Mouse (Mus musculus) forebrain, postnatal 0 days (tissue): Measurements from ENCODE around the gene Ceacam10. TPM values are rescaled to one million over a fixed set of nuclear protein-coding genes. Genes with fewer than 3 reads are reported as not detected.
"Not testable (repeated sequence)": the region's sequence is repeated elsewhere in the genome, so short reads cannot be mapped to it uniquely, and the experiment has no call there.

Experiments
- ATAC-seq: fragments of 200-750 bp; cut with Nextera tagmentation; 2 replicates; pipeline ENCODE4 v1.8.0; 2017; ENCODE audit warnings: mild to moderate bottlenecking, moderate library complexity
- DNase-seq: peaks from one replicate; pipeline ENCODE4 v3.0.0-alpha.2; 2015
- H3K27ac ChIP-seq: fragments of 300-500 bp; sonication (generic); 2 replicates; pipeline ENCODE4 v1.5.1; 2014; ENCODE audit warnings: low read depth, mild to moderate bottlenecking, antibody characterized with exemption, low read length, moderate library complexity, mixed read lengths
- H3K27me3 ChIP-seq: fragments of 300-500 bp; sonication (generic); 2 replicates; pipeline ENCODE4 v1.6.1; 2014; ENCODE audit warnings: mild to moderate bottlenecking, low read length, mixed read lengths; ENCODE audit not compliant: insufficient read depth
- H3K36me3 ChIP-seq: fragments of 300-500 bp; sonication (generic); 2 replicates; pipeline ENCODE4 v1.6.1; 2014; ENCODE audit warnings: mild to moderate bottlenecking, moderate library complexity; ENCODE audit not compliant: insufficient read depth
- H3K4me1 ChIP-seq: fragments of 300-500 bp; sonication (generic); 2 replicates; pipeline ENCODE4 v1.6.1; 2014; ENCODE audit warnings: antibody characterized with exemption; ENCODE audit not compliant: insufficient read depth
- H3K4me2 ChIP-seq: fragments of 300-500 bp; sonication (generic); 2 replicates; pipeline ENCODE4 v1.6.1; 2014; ENCODE audit warnings: low read depth, mild to moderate bottlenecking, moderate library complexity
- H3K4me3 ChIP-seq: fragments of 300-500 bp; sonication (generic); 2 replicates; pipeline ENCODE4 v1.5.1; 2014; ENCODE audit warnings: low read depth, low read length, mixed read lengths
- H3K9ac ChIP-seq: fragments of 300-500 bp; sonication (generic); 2 replicates; pipeline ENCODE4 v1.6.1; 2014; ENCODE audit warnings: mild to moderate bottlenecking
- H3K9me3 ChIP-seq: fragments of 300-500 bp; sonication (generic); 2 replicates; pipeline ENCODE4 v1.6.1; 2016; ENCODE audit warnings: low read length
- CTCF ChIP-seq: sonication (generic); IDR thresholded peaks from 2 replicates; pipeline ENCODE4 v1.5.1; 2016; ENCODE audit warnings: antibody characterized with exemption, control low read depth, low read depth
- WGBS: fragments of 180-500 bp; shearing (Covaris S2); extraction: QIAGEN DNeasy Blood & Tissue Kit; methylation state at CpG from one replicate; pipeline ENCODE4 v1.1.7; 2014; 5-methylcytosine and 5-hydroxymethylcytosine counted together
- polyA plus RNA-seq: library from polyadenylated mRNA; unstranded; fragments of >200 nt; fragmentation: Nextera tagmentation; extraction: Ambion mirVana; gene quantifications from 2 replicates; pipeline ENCODE4 v1.2.1, GENCODE M21; 2015
- total RNA-seq: library from RNA; depleted of rRNA; stranded (reverse); fragments of >200 nt; gene quantifications from 2 replicates; pipeline ENCODE4 v1.2.3, GENCODE M21; 2014; rRNA removed

The Ceacam10 gene
- 0.57 TPM in 1 of 2 replicates, not detected in the other for total RNA-seq
- 0.14 TPM in 1 of 2 replicates, not detected in the other for polyA plus RNA-seq

DNA sequence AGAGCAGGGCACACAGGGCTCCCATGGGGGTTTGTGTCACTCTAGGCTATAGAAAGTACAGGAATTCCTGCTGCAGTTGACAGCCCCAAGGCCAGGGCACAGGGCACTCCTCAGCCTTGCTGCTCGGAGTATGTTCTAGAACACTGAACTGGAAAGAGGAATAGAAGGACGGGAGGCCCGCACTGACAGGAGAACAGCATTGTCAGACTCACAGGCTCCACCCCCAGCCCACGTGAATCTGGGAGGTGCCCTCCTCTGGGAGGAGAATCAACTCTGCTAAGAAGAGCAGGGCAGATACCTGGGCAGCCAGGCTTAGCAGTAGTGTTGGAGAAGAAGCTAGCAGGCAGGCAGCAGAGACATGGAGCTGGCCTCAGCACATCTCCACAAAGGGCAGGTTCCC lies at the start of gene Ceacam10:
Gene Ceacam10 (plus strand): TSS at position 289 of the 400 bp plus-strand sequence.
- not testable (repeated sequence) for H3K27me3 ChIP-seq, H3K27ac ChIP-seq, H3K9me3 ChIP-seq, H3K4me1 ChIP-seq, H3K9ac ChIP-seq, H3K4me3 ChIP-seq, H3K36me3 ChIP-seq, ATAC-seq, H3K4me2 ChIP-seq, DNase-seq
- 47% methylated on average over 4 of the region's 4 CpGs for WGBS

DNA sequence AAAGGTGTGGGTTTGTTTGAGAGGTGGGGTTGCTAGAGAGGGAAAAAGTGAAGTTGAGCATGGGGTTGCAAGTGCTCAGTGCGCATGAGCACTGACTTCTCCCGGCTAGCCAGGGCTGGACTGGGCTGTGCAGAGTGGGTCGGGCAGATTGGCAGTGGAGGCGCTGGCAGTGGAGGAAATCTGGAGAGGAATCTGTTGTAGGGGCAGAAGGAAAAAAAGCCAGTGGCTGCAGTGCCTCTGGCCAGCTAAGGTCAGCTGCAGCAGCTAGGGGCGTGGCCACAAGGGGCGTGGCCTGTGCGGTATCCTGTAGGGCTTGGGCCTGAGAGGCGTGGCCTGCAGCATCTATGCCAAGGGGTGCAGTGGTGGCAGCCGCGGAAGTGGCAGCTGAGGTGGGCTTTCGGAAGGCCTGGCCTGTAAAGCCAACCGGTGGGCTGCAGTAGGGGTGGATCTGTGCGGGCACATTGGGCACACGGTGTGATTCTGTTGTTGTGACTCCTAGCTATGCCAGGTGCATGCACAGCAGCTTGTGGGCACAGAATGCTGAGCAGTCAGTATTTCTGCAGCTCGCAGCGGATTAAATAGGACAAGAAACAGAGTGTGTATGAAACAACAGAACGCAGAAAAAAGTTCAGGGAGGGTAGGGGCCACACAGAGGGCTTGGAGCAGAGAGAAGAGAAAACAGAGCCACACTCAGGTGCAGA lies 40.9 kb upstream of the Ceacam10 start:
- H3K4me3 ChIP-seq = peak overlapping the region; percentile 18
- no peaks in the 10 kb centered on the region for H3K4me1 ChIP-seq
- H3K9ac ChIP-seq = no peak overlapping the region
- ATAC-seq (peak; percentile 71), DNase-seq (no peak)
- H3K27ac ChIP-seq = no peak overlapping the region
- H3K27me3 ChIP-seq = no peaks in the 10 kb centered on the region
- 10% methylated on average over 17 of the region's 17 CpGs for WGBS
- TF ChIP-seq CTCF = no peak
- no peaks in the 10 kb centered on the region for H3K9me3 ChIP-seq
- H3K36me3 ChIP-seq = no peaks in the 10 kb centered on the region
- H3K4me2 ChIP-seq = peak overlapping the region; percentile 29

DNA sequence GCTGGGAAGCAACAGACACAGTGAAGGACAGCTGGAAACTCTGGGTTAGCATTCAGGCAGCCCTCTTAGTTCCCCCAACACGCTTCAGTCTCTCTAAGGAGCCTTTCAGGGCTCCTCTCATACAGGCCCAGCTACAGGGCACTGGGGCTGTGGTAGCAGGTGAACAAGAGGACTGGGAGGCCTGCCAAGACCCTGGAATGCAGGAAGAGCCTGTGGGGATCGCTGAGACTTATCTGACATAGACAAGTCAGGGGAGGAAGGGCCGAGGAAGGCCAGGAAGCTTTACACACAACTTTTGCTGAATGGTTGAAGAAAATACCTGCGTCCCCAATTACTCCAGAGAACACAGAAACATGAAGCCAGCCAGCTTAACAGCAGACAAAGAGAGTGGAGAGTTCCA lies 26.3 kb upstream of the Ceacam10 start:
- Histone ChIP-seq H3K36me3 (no peaks in the 10 kb centered on the region), H3K4me3 (no peak overlapping the region), H3K27ac (no peak overlapping the region), H3K9ac (no peak overlapping the region), H3K4me2 (no peak overlapping the region), H3K4me1 (no peaks in the 10 kb centered on the region), H3K27me3 (no peaks in the 10 kb centered on the region), H3K9me3 (no peaks in the 10 kb centered on the region)
- ATAC-seq = no peak
- no peak for TF ChIP-seq CTCF
- DNase-seq = no peak
- 33% methylated on average over 4 of the region's 4 CpGs for WGBS

DNA sequence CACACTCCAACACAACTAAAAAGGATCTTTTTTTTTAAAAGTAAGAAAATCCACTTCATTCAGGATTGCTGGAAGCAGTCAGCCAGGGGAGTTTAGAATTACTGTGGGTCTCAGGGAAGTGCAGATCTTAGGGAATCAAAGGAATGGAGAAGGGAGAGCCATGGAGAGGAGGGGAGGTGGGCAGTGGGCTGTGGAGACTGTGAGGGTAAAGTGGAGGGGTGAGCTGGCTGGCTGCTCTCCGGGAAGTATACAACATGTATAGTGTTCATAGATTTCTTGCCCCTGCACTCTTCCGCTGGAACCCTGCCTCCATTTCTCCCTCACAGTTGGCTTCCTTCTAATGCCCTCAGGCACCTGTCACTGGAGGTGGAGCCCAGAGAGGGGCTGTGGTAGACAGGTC lies 25.4 kb upstream of the Ceacam10 start:
- TF ChIP-seq CTCF = no peak
- no peak overlapping the region for H3K4me3 ChIP-seq
- DNase-seq (no peak), ATAC-seq (no peak)
- H3K9me3 ChIP-seq = no peaks in the 10 kb centered on the region
- WGBS = 86% methylated on average over 2 of the region's 2 CpGs
- no peaks in the 10 kb centered on the region for H3K27me3 ChIP-seq
- H3K36me3 ChIP-seq = no peaks in the 10 kb centered on the region
- H3K27ac ChIP-seq = no peak overlapping the region
- no peak overlapping the region for H3K9ac ChIP-seq
- no peak overlapping the region for H3K4me2 ChIP-seq
- H3K4me1 ChIP-seq = no peaks in the 10 kb centered on the region

DNA sequence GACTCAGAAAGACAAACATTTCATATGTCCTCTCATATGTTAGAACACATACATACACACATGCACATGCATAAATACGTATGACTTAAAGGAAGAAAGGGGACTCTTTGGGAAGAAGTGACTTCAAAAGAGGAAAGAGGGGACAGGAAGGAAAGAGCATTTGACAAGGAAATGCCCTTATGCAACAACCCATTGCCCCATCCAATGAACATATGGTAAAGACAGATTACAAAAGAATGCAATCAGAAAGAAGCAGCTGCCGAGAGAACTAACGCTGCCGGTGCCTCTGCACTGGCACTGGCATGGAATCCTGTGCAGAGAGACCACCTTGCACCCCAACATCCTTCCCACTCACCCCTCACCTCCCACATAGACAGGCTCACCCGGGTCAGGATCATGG lies 23.5 kb upstream of the Ceacam10 start:
- WGBS = 68% methylated on average over 5 of the region's 5 CpGs
- DNase-seq = no peak
- no peak for ATAC-seq
- H3K9me3 ChIP-seq = no peaks in the 10 kb centered on the region
- H3K27ac ChIP-seq = no peak overlapping the region
- no peak overlapping the region for H3K4me2 ChIP-seq
- no peak overlapping the region for H3K9ac ChIP-seq
- no peaks in the 10 kb centered on the region for H3K36me3 ChIP-seq
- no peaks in the 10 kb centered on the region for H3K4me1 ChIP-seq
- TF ChIP-seq CTCF = no peak
- H3K4me3 ChIP-seq = no peak overlapping the region
- H3K27me3 ChIP-seq = no peaks in the 10 kb centered on the region

DNA sequence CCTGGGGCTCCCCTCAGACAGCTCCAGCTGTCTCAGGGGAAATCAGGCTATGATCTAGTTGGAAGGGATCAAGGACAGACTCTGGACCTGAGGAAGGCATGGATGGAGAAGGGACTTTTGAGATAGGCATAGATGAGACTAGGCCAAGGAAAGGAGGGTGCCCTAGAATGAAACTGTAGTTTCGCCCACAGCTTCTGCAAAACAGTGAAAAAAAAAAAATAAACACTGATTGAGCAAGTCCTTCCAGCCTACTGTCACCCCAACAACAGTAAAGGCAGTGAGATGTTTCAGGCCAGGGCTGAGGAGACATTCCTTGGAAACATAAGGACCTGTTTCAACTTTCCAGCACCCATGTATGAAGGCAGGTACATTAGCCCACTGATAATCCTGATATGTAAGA lies 18.5 kb upstream of the Ceacam10 start:
- WGBS = 92% methylated on average over 1 of the region's 1 CpGs
- H3K4me3 ChIP-seq = no peak overlapping the region
- H3K27ac ChIP-seq = no peak overlapping the region
- TF ChIP-seq CTCF = no peak
- no peak overlapping the region for H3K9ac ChIP-seq
- no peaks in the 10 kb centered on the region for H3K9me3 ChIP-seq
- DNase-seq = no peak
- H3K27me3 ChIP-seq = no peaks in the 10 kb centered on the region
- no peak for ATAC-seq
- H3K4me1 ChIP-seq = no peaks in the 10 kb centered on the region
- H3K36me3 ChIP-seq = no peaks in the 10 kb centered on the region
- no peak overlapping the region for H3K4me2 ChIP-seq

DNA sequence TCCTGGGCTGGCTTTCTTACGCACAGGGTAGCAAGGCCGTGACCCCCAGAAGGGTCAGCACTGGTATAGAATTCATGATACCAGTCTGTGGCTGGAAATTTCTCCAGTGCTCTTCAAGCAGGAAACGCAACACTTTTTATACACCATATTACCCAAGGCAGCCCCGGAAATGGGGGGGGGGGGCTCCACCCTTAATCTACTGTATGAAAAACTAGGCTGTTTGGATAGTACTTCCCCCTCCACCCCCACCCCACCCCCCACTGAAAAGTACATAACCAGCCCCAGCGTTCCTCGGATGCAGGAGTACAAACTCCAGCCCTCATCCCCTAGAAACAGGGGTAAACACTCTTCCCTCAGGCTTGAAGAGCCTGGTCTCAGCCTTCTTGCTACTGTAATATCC lies 16.8 kb upstream of the Ceacam10 start, which contains the start of gene Cd177:
Gene Cd177 (minus strand): TSS at position 101 of the 400 bp plus-strand sequence.
- Histone ChIP-seq H3K27ac (no peak within 1 kb of the TSS), H3K4me2 (no peak within 1 kb of the TSS), H3K4me1 (no peaks in the 10 kb centered on the region), H3K9me3 (no peaks in the 10 kb centered on the region), H3K4me3 (no peak within 1 kb of the TSS), H3K27me3 (no peaks in the 10 kb centered on the region), H3K36me3 (no peaks in the 10 kb centered on the region), H3K9ac (no peak within 1 kb of the TSS)
- no peak for ATAC-seq
- TF ChIP-seq CTCF = no peak
- DNase-seq = no peak
- 88% methylated on average over 6 of the region's 6 CpGs for WGBS
